In genomic region chr16:33704289-33704688, GRCm38 (mm10) we compare ENCODE assay signal across 20 mouse cellular contexts. TPM values are rescaled to one million over a fixed set of nuclear protein-coding genes. Genes with fewer than 3 reads are reported as not detected.
DNase-seq lines count a peak whose midpoint lies in the region; ATAC-seq lines count a peak whose summit lies in the region.
"Had no signal": no experiment of that assay in that cellular context is flagged by ENCODE, and none has a peak within 500 bp of the region (broad histone marks: within the 10 kb centered on the region; RNA-seq: fewer than 3 reads in every experiment).

No protein-coding gene starts in this region.

- peak; percentile 44 for DNase-seq in embryonic facial prominence, embryonic 14.5 days (ENCODE audit: low spot score)
- no peak for DNase-seq in embryonic facial prominence, embryonic 10.5 days (ENCODE audit: low spot score)
- no peak for DNase-seq in heart, postnatal 4 days
- no peak for DNase-seq in midbrain, embryonic 10.5 days (ENCODE audit: low spot score)
- DNase-seq in lung, postnatal 4 days = no peak
- DNase-seq in urinary bladder, postnatal 36 days (ENCODE audit: low spot score in 2 of 2) = no peak
- DNase-seq: adrenal gland, postnatal 25 days; B cell, adult 2 months; kidney, adult 9 months; liver, postnatal 0 days; lung, postnatal 36 days; right cerebral cortex, adult 18-20 months had no signal

- peaks cover 27% of the 10 kb centered on the region for H3K4me1 ChIP-seq in embryonic facial prominence, embryonic 14.5 days (ENCODE audit: control insufficient read depth, insufficient read depth, low read length)
- peaks cover 38% of the 10 kb centered on the region for H3K4me1 ChIP-seq in embryonic facial prominence, embryonic 10.5 days
- peaks cover 56% of the 10 kb centered on the region for H3K4me1 ChIP-seq in heart, embryonic 15.5 days (replicated peaks)
- H3K4me1 ChIP-seq in midbrain, embryonic 16.5 days (ENCODE audit: control insufficient read depth, insufficient read depth, low read length) = peaks cover 12% of the 10 kb centered on the region; the same call in 1 of the 2 replicates
- peaks cover 39% of the 10 kb centered on the region for H3K4me1 ChIP-seq in midbrain, embryonic 10.5 days

- H3K27ac ChIP-seq in embryonic facial prominence, embryonic 14.5 days (replicated peaks; ENCODE audit: low read depth, low read length) = no peak overlapping the region
- no peak overlapping the region for H3K27ac ChIP-seq in embryonic facial prominence, embryonic 10.5 days (replicated peaks)
- peak overlapping the region; percentile 77 for H3K27ac ChIP-seq in heart, embryonic 15.5 days
- 0 out of 2 replicates have a peak overlapping the region, but pooled peaks have one; percentile 20 for H3K27ac ChIP-seq in midbrain, embryonic 16.5 days (ENCODE audit: low read length)
- H3K27ac ChIP-seq in midbrain, embryonic 10.5 days (replicated peaks) = no peak overlapping the region
- H3K27ac ChIP-seq: embryonic facial prominence, embryonic 13.5 days; hindbrain, embryonic 12.5 days; left cerebral cortex, adult 2 months; limb, embryonic 13.5 days; stomach, postnatal 0 days had no signal

- ATAC-seq in embryonic facial prominence, embryonic 14.5 days (ENCODE audit: low read depth) = no peak
- ATAC-seq in heart, embryonic 15.5 days (replicated peaks; ENCODE audit: insufficient number of reproducible peaks, insufficient read depth, low FRiP score, low read depth) = no peak
- ATAC-seq in midbrain, embryonic 16.5 days = no peak
- ATAC-seq: liver, postnatal 0 days had no signal

- no peak overlapping the region for H3K9ac ChIP-seq in embryonic facial prominence, embryonic 14.5 days (ENCODE audit: low read depth, low read length)
- H3K9ac ChIP-seq in heart, embryonic 15.5 days = no peak overlapping the region
- H3K9ac ChIP-seq in midbrain, embryonic 16.5 days (ENCODE audit: low read depth, low read length) = no peak overlapping the region
- H3K9ac ChIP-seq: embryonic facial prominence, embryonic 13.5 days; forebrain, embryonic 12.5 days; hindbrain, embryonic 12.5 days; limb, embryonic 13.5 days; liver, postnatal 0 days had no signal

- no peaks in the 10 kb centered on the region for H3K36me3 ChIP-seq in embryonic facial prominence, embryonic 14.5 days (ENCODE audit: control insufficient read depth, insufficient read depth, low read length)
- H3K36me3 ChIP-seq in embryonic facial prominence, embryonic 10.5 days (replicated peaks) = peaks cover 28% of the 10 kb centered on the region
- no peaks in the 10 kb centered on the region for H3K36me3 ChIP-seq in heart, embryonic 15.5 days
- no peaks in the 10 kb centered on the region for H3K36me3 ChIP-seq in midbrain, embryonic 16.5 days (ENCODE audit: control insufficient read depth, insufficient read depth, low read length)
- peaks cover 75% of the 10 kb centered on the region for H3K36me3 ChIP-seq in midbrain, embryonic 10.5 days
- H3K36me3 ChIP-seq: embryonic facial prominence, embryonic 13.5 days; hindbrain, embryonic 12.5 days; limb, embryonic 13.5 days had no signal

- no peaks in the 10 kb centered on the region for H3K27me3 ChIP-seq in embryonic facial prominence, embryonic 14.5 days (replicated peaks; ENCODE audit: control insufficient read depth, insufficient read depth, low read length)
- H3K27me3 ChIP-seq in embryonic facial prominence, embryonic 10.5 days (replicated peaks; ENCODE audit: low read depth, poor library complexity, severe bottlenecking) = no peaks in the 10 kb centered on the region
- no peaks in the 10 kb centered on the region for H3K27me3 ChIP-seq in heart, embryonic 15.5 days
- H3K27me3 ChIP-seq in midbrain, embryonic 16.5 days (ENCODE audit: control insufficient read depth, insufficient read depth, low read depth, low read length) = no peaks in the 10 kb centered on the region
- H3K27me3 ChIP-seq in midbrain, embryonic 10.5 days (ENCODE audit: low read depth, poor library complexity, severe bottlenecking) = no peaks in the 10 kb centered on the region
- H3K27me3 ChIP-seq: embryonic facial prominence, embryonic 13.5 days; forebrain, embryonic 12.5 days; hindbrain, embryonic 12.5 days; limb, embryonic 13.5 days had no signal

- no peak overlapping the region for H3K4me3 ChIP-seq in embryonic facial prominence, embryonic 14.5 days (ENCODE audit: low read depth, low read length)
- H3K4me3 ChIP-seq in embryonic facial prominence, embryonic 10.5 days = no peak overlapping the region
- H3K4me3 ChIP-seq in heart, embryonic 15.5 days = no peak overlapping the region
- no peak overlapping the region for H3K4me3 ChIP-seq in midbrain, embryonic 16.5 days (ENCODE audit: low read depth, low read length)
- H3K4me3 ChIP-seq in midbrain, embryonic 10.5 days = no peak overlapping the region
- H3K4me3 ChIP-seq: embryonic facial prominence, embryonic 13.5 days; forebrain, embryonic 12.5 days; hindbrain, embryonic 12.5 days; left cerebral cortex, adult 2 months; limb, embryonic 13.5 days had no signal

- no peak overlapping the region for H3K4me2 ChIP-seq in embryonic facial prominence, embryonic 14.5 days (ENCODE audit: low read depth, low read length)
- peak overlapping the region; percentile 26 for H3K4me2 ChIP-seq in heart, embryonic 15.5 days
- no peak overlapping the region for H3K4me2 ChIP-seq in midbrain, embryonic 16.5 days (ENCODE audit: low read length)
- H3K4me2 ChIP-seq: embryonic facial prominence, embryonic 13.5 days; forebrain, embryonic 12.5 days; hindbrain, embryonic 12.5 days; limb, embryonic 13.5 days had no signal

- WGBS in embryonic facial prominence, embryonic 14.5 days = 76% methylated on average over 9 of the region's 9 CpGs
- WGBS in embryonic facial prominence, embryonic 10.5 days = 87% methylated on average over 9 of the region's 9 CpGs
- 56% methylated on average over 9 of the region's 9 CpGs for WGBS in heart, embryonic 15.5 days
- WGBS in midbrain, embryonic 16.5 days = 61% methylated on average over 9 of the region's 9 CpGs
- WGBS in midbrain, embryonic 10.5 days = 83% methylated on average over 9 of the region's 9 CpGs

- H3K9me3 ChIP-seq in embryonic facial prominence, embryonic 14.5 days (ENCODE audit: control insufficient read depth, low read length) = no peaks in the 10 kb centered on the region
- no peaks in the 10 kb centered on the region for H3K9me3 ChIP-seq in embryonic facial prominence, embryonic 10.5 days
- no peaks in the 10 kb centered on the region for H3K9me3 ChIP-seq in heart, embryonic 15.5 days (replicated peaks)
- no peaks in the 10 kb centered on the region for H3K9me3 ChIP-seq in midbrain, embryonic 16.5 days (replicated peaks; ENCODE audit: control insufficient read depth, low read length, poor library complexity, severe bottlenecking)
- H3K9me3 ChIP-seq in midbrain, embryonic 10.5 days (replicated peaks) = no peaks in the 10 kb centered on the region
- H3K9me3 ChIP-seq: embryonic facial prominence, embryonic 13.5 days; forebrain, embryonic 12.5 days; hindbrain, embryonic 12.5 days; limb, embryonic 13.5 days had no signal

RNA-seq across cellular contexts. Expression of gene Heg1, which starts 20.1 kb away (rescaled TPM):
- 24.6 and 25.4 TPM in 2 replicates for polyA plus RNA-seq in embryonic facial prominence, embryonic 14.5 days (2014; fragmentation: Nextera tagmentation; extraction: Ambion mirVana)
- 11.8 and 15.0 TPM in 2 replicates for polyA plus RNA-seq in embryonic facial prominence, embryonic 10.5 days (2016; fragmentation: Nextera tagmentation; extraction: Ambion mirVana)
- 30.5 and 42.5 TPM in 2 replicates for polyA plus RNA-seq in heart, embryonic 15.5 days (2015; fragmentation: Nextera tagmentation; extraction: Ambion mirVana)
- total RNA-seq in heart, postnatal 4 days (2021) = 100 to 1,000 TPM; 226 to 240 TPM
- 9.4 and 12.4 TPM in 2 replicates for polyA plus RNA-seq in midbrain, embryonic 16.5 days (2015; fragmentation: Nextera tagmentation; extraction: Ambion mirVana)
- 34.3 and 45.7 TPM in 2 replicates for polyA plus RNA-seq in midbrain, embryonic 10.5 days (2016; fragmentation: Nextera tagmentation; extraction: Ambion mirVana)

Comparison
In these comparisons a context has a peak if more than half of its experiments do, and no peak if none do; other contexts are left out.
1. H3K27ac ChIP-seq: peak in heart, embryonic 15.5 days (single experiment) and midbrain, embryonic 16.5 days (single experiment); none in embryonic facial prominence, embryonic 14.5 days (single experiment), embryonic facial prominence, embryonic 10.5 days (single experiment) and midbrain, embryonic 10.5 days (single experiment).